Mouse (Mus musculus) thymus, postnatal 4 days (tissue): ENCODE data around the gene Tln2.

ENCODE experiments used
- DNase-seq: peaks from one replicate; pipeline ENCODE4 v3.0.0; 2021

Tln2 gene

GRCm38 (mm10) chr9:67545794-67546193, 13.7 kb downstream of the Tln2 start:
- no peak for DNase-seq

DNA sequence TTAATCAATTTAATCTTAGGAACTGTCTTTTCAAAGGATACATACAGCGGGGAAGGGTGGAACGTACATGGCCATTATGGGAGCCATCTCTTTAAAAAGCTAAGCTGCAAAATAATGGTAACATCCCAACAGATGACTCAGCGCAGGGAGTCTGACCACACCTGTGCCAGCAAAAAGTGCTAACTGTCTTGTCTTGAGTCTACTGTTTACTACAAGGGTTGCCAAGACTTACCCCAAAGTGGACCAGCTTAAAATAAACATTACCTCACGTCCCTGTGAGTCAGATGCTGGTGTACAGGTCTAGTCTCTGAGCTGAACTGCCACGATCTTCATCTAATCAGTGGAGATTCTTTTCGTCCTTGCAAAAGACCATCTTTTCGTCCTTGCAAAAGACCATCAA, 14.7 kb downstream of the Tln2 start:
- no peak for DNase-seq

DNA sequence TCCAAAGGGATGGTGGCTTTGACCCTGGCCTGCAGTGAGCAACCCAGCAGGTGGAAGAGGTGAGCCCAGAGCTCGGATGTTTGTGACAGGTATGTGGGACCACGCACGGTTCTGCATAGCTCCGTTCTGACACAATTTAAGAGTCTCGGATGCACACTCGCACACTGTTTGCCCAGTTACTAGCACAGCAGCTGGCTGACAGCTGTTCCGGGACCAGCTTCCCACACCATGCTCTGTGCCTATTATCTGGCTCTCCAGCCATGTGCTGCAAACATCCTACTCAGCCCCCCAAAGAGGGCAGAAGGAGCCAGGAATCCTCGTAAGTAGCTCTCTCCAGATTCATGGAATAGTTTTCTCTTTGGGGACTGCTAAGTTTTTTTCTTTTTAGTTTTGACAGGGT, 17.6 kb downstream of the Tln2 start:
- DNase-seq, result no peak

DNA sequence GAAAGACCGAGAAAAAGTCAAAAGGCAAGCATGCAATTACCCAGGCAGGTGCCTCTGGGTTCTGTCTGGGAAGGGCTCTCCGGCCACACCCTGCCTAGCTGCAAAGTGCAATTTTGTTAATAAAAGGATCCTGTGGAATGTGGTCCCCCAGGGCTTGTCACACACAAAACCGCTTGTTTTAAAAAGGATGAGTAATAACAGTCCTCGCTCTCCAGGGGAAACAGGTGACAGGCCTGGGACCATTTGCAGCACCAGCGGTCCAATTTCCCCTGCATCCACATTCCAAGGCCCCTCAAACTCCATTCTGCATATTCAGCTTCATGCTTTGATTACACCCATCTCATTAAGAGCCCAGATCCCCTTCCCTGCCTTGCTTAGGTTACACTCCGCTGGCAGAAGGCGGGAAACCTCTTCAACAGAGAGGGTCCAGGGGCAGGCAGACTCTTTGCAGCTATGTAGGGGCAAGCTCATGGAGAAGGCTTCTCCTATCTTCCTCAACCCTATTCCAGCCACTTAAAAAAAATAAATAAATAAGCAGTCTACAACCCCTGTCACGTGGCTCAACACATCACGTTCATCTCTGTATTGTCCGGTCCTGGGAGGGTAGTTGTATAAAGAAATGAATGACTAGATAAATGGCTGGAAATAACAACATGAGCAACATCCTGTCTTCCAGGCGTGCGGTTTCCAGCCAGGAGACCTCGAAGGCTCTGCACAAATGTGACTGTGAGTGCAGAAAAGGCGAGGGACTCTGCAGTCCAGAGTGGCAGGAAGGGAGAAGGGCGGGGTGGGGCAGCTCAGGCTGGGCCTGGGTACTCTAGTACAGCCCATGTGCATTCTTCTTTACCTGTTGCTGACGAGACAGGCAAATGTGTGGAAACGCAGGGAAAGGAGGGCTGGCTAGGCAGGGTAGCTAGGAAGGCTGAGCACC, 19.5 kb downstream of the Tln2 start:
- no peak for DNase-seq

GRCm38 (mm10) chr9:67534420-67534819, 25.1 kb downstream of the Tln2 start:
- no peak for DNase-seq

GRCm38 (mm10) chr9:67533260-67533659, 26.2 kb downstream of the Tln2 start:
- DNase-seq, result no peak

DNA sequence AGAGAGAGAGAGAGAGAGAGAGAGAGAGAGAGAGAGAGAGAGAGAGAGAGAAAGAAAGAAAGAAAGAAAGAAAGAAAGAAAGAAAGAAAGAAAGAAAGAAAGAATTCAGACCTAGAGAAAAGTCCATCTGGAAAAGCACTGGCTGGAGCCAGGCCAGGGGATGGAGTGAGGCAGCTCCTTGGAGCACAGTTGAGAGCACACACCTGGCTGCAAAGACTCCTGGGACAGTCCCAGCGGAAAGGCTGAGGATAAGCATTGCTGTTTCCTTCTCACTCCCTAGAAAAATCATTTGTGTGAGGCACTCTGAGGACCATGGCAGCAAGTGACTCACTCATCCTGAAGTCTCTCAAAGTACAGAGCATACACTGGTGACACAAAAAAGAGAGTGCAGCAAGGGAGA, 26.9 kb downstream of the Tln2 start:
- DNase-seq, result no peak

GRCm38 (mm10) chr9:67529600-67529999, 29.9 kb downstream of the Tln2 start:
- no peak for DNase-seq

DNA sequence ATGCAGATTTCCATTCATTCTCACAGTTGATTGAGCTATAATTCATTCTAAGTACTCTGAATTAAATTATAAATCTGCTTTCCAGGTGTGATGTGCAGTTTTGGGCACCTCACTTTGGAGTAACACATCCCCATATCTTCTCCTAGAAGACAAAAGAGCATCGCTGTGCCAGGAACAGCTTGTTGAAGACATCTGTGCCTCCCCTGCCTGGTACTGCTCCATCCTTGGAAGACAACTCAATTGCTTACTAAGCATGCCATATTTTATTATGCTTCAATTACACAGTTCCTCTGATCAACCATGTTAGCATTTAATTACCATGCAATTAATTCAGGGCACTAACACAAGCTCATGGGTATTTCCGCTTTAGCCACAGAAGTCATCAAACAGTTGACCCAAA, 31.8 kb downstream of the Tln2 start:
- no peak for DNase-seq

DNA sequence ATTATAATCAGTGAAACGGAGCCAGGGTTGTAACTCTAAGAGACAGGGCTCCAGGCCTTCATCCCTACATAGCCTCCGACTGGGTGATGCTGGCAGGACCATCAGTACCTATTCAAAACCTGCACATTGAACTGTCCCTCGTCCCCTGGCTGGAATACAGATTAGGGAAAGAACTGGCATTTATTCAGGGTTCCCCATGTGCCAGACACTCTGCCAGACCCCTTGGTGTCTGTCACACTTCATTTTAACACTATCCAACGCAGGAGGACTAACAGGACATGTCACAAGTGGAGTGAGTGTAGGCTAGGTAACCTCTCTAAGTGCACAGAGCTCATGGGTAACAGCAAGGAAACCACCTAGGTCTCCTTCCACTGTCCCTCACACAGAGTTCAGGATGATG, 37.8 kb downstream of the Tln2 start:
- DNase-seq, result no peak

GRCm38 (mm10) chr9:67509510-67509909, 50.0 kb downstream of the Tln2 start:
- no peak for DNase-seq

- DNase-seq, result no peak
These were observed 54.7 kb downstream of the Tln2 start for GRCm38 (mm10) chr9:67504669-67505260.

- no peak for DNase-seq
These were observed 57.7 kb downstream of the Tln2 start for GRCm38 (mm10) chr9:67501801-67502200.

GRCm38 (mm10) chr9:67496368-67496767, 63.1 kb downstream of the Tln2 start:
- DNase-seq, result no peak

GRCm38 (mm10) chr9:67495350-67495749, 64.2 kb downstream of the Tln2 start:
- DNase-seq, result no peak

GRCm38 (mm10) chr9:67493876-67494552, 65.5 kb downstream of the Tln2 start:
- no peak for DNase-seq

DNA sequence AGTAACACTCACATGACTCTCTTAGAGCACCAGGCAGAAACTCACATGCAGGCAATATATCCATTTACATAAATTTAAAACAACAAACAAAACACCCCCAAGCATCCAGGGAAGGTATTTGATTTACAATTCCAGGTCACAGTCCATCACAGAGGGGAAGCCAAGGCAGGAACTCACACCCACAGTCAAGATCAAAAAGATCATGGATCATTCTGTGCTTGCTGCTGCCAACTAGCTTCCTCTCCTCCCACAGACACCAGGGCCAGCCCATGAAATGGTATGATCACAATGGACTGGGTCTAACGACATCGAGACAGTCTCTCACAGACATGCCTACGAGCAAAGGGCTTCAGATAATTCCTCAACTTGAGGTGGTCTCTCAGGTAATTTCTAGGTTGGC, 70.1 kb downstream of the Tln2 start:
- no peak for DNase-seq

GRCm38 (mm10) chr9:67486621-67487020, 72.9 kb downstream of the Tln2 start:
- no peak for DNase-seq

DNA sequence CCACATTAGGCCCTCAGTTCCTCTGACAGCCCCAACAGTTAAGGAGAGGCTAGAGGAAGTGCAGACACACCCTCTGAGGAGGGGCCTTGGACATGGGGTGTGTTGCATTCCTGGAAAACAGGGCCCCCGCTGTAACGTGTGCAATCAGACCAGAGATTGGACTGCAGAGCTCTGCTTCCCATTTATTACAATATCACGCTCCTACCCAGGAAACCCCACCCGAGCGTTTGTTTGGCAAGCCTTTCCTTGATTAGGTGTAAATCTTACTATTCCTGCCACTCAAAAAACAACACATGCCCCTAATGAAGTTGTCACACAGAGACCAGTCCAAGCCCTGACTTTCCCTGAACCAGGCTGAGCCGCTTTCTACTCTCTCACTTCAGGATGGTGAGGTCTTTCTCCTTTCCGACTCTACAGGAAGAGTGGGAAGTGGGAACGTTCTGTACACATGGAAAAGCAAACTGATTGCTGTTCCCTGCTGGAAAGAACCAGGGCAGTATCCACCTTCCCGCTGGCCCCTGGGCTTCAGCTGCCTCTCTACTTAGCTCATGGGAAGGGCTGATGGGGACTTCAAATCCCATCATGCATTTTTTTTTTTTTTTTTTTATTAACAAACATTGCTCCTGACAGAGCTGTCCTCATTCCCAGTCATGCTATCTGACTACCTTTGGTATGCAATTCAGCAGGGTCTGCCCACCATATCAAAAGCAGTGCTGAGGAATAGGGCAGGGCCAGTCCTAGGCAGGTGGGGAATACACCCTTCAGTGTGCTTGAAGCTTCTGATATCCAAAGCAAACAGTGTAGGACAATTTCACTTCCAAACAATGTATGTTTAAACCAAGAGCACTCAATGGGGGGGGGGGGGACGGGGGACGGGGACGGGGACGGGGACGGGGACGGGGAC, 74.1 kb downstream of the Tln2 start:
- DNase-seq, result no peak

DNA sequence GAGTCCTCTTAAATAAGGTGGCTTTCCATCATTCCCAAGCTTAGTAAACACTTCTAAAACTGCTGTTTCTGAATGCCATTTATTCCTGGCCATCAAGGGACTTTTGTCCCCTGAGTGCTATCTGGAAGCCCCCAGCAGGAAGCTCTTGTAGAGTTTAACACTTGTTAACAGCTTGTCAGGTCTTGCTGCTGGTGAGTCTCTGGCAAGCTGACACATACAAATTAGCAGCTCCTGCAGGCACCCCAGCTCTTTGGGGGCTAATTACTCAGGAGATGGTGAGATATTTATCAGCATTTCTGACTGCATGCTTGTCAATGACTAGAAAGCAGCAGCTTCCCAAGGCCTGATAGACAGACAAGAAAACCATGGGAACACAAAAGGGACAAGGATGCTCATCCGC, 77.2 kb downstream of the Tln2 start:
- DNase-seq, result no peak

DNA sequence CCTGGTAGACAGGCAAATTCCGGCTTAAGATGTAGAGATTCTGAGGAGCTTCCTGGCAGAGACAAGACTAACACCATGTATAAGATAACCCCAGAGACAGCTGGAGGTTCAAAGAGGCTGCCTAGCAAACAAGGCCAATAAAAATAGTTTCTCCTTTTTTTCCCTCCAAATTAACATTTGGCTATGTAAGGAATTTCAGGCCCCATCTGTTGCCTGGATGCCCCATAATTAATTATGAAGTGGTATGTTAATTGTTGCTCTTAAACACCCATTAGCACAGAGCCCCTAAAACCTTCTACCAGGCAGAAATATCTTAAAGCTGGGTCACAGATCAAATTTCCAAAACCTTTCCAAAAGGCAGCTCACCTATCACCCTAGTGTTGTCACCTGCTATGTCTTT, 77.7 kb downstream of the Tln2 start:
- DNase-seq, result no peak

DNA sequence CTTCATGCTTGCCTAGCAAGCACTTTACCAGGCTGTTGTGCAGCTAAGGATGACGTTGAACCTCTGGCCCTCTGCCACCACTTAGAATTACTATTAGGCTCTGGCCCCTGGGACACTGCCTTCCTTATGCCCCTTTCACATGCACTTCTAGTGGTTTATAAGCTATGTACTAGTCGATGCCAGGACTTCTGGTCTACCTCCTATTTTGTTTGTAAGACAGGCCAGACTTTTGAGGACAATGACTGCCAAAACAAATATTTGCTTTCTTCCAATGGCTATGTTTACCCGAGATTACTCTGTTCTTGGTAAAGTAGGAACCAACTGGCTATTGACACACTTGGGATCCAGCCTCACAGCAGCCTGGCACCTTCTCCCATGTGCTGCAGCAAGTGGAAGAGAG, 82.1 kb downstream of the Tln2 start:
- no peak for DNase-seq

DNA sequence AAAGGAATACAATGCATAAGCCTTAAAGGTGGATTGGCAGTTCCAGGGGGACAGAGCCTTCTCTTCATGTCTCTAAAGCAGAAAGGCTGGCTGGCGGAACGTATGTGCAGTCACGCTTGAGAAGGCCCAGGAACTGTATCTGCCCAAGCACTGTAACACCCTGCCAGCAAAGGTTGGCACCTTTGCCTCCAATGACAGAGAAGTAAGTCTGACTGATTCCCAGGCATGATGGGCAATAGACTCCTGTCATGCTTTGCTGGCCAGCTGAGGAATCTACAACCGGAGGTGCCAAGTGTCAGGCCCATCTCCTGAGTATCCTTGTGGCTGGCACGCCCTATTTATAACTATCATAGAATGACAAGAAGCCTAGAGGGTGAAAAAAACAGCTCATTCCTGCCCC, 83.3 kb downstream of the Tln2 start:
- no peak for DNase-seq
